Mouse (Mus musculus) testis, adult 2 months (tissue): ENCODE results near the gene Rpl18.

Experiments used
- CTCF ChIP-seq: fragments of 200-500 bp; IDR thresholded peaks from 2 replicates; pipeline ENCODE4 v1.5.1; 2012; ENCODE audit warnings: low read depth, mild to moderate bottlenecking, inconsistent platforms, low read length, moderate library complexity; ENCODE audit not compliant: control insufficient read depth, insufficient read depth, insufficient replicate concordance
- POLR2A ChIP-seq: fragments of 200-500 bp; IDR thresholded peaks from 2 replicates; pipeline ENCODE4 v1.6.1; 2012; ENCODE audit warnings: low read depth, mild to moderate bottlenecking, inconsistent platforms, low read length, moderate library complexity; ENCODE audit not compliant: control insufficient read depth

DNA sequence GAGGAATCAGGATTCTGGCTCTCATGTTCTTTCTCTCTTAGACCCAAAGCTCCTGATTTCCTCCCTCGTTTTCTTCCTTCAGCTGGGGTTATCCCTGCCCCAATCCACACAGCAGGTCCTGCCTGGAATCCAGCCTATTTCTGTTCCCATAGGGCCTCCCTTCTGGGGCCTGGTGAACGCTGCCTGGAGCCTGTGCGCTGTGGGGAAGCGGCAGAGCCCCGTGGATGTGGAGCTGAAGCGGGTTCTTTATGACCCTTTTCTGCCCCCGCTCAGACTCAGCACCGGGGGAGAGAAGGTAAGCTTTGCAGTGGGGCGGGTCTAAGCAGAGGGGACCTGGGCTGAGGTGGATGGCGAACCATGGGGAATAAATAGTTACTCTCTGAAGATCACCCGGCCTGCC lies 14.2 kb upstream of the Rpl18 start:
- TF ChIP-seq POLR2A (no peak), CTCF (no peak)
